Mouse (Mus musculus): Measurements from ENCODE around the gene Nfat5. TPM values are rescaled to one million over a fixed set of nuclear protein-coding genes. Genes with fewer than 3 reads are reported as not detected.

Gene Nfat5
- total RNA-seq, 2 experiments from 2014 or later: 16.8 to 18.7 TPM

Other genes with a start within 250 kb of the Nfat5 start
- 10 to 100 TPM; 35.3 to 36.0 TPM for gene Pdf, start 244.9 kb upstream of the Nfat5 start, total RNA-seq (2021)
- 10 to 100 TPM; 16.9 to 17.7 TPM for gene Cog8, start 236.8 kb upstream of the Nfat5 start, total RNA-seq (2021)
- 10 to 100 TPM; 18.3 to 24.7 TPM for gene Nip7, start 236.6 kb upstream of the Nfat5 start, total RNA-seq (2021)
- gene Tmed6, start 227.8 kb upstream of the Nfat5 start, total RNA-seq (2021): not detected
- gene Terf2, start 196.9 kb upstream of the Nfat5 start, total RNA-seq (2021): 10 to 100 TPM; 10.1 to 15.9 TPM
- gene Cyb5b, start 142.8 kb upstream of the Nfat5 start, total RNA-seq (2021): 10 to 100 TPM; 21.9 to 25.3 TPM
- 1 to 10 TPM; 3.9 to 4.5 TPM for gene Nqo1, start 109.7 kb downstream of the Nfat5 start, total RNA-seq (2021)
- gene Nob1, start 131.6 kb downstream of the Nfat5 start, total RNA-seq (2021): 10 to 100 TPM; 17.4 to 18.6 TPM
- gene Wwp2, start 142.9 kb downstream of the Nfat5 start, total RNA-seq (2021): 10 to 100 TPM; 13.1 to 13.9 TPM

All from gastrocnemius, postnatal 14 days (tissue).